Mouse (Mus musculus): Measurements from ENCODE around the gene Abcc4.
"Not testable (repeated sequence)": the region's sequence is repeated elsewhere in the genome, so short reads cannot be mapped to it uniquely, and the experiment has no call there.

The Abcc4 gene

DNA sequence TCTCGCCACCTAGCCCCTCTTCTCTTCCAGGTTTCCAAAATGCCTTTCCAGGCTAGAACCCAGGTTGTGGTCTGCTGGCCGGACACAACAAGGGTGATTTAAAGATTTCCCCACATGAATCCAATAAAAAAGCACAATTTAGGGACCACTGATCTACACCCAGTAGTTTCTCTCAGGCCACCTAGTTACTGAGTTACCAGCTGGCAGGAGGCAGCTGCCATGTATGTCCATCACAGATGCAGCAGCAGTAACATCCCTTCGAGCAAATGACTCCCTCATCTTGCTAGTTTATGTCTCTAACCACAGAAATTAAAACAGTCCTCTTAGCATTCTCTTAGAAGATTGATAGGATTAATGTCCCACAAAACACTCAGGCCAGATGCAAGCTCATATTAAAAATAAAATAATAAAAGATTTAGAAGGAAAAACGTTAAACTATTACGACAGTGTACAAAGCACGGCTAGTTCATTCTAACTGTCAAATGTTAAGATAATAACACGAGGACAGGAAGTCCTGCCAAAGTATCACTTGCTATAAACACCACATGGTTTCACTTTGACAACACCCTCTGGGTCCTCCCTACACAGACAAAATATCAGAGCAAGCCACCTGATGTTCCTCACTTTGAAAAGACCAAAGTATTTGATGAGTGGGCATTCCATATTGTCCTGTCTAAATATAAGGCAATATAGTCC, 56.7 kb downstream of the Abcc4 start:
- DNase-seq (ENCODE audit: extremely low read depth, insufficient read length, low spot score), result no peak

DNA sequence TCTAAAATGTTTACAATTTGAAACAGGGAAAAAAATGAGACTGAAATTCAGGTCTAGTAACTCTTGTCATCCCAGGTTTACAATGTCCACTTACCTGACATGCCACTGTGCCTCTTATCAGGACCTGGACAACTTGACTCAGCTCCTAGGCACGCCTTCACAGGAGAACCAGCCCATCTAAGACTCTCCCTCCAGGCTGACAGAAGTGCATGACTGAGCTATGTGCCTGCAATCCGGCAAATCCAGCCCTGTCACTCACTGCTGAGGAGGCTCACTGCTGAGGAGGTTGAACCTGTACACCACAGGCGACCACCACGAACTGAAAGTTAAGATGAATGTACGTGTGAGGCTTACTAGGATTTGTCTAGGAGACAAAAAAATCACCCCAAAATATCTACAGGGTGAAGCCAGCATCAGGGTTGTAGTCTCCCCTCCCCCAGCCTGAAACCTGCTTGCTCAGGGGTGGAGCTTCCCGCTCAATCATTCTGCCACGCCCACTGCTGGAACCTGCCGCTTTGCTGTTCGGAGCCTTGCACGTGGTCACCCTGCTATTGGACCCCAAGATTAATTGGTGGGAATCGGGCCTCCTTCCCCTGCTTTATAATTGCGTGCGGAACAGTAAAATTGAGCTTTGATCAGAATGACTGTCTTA, 63.0 kb downstream of the Abcc4 start:
- not testable (repeated sequence) for DNase-seq (ENCODE audit: extremely low read depth, insufficient read length, low spot score)

DNA sequence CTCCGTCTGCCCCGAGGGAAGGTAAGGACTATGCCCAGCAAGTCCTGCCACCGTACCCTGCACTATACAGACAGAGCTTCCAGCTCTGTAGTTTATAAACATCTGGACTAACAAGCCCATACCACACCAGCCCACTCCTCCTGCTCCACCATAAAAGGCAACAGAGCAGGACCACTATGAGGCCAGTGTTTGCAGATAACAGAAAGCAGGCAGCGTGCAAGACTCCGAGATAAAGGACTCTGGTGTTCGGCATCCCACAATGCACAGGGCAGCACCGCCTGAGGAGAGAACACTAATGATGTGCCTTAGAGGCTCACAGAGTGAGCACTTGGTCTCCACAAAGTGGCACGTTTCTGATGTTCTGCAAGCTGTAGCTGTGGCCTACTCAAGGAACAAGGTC, 63.9 kb downstream of the Abcc4 start:
- DNase-seq (ENCODE audit: extremely low read depth, insufficient read length, low spot score), result no peak

DNA sequence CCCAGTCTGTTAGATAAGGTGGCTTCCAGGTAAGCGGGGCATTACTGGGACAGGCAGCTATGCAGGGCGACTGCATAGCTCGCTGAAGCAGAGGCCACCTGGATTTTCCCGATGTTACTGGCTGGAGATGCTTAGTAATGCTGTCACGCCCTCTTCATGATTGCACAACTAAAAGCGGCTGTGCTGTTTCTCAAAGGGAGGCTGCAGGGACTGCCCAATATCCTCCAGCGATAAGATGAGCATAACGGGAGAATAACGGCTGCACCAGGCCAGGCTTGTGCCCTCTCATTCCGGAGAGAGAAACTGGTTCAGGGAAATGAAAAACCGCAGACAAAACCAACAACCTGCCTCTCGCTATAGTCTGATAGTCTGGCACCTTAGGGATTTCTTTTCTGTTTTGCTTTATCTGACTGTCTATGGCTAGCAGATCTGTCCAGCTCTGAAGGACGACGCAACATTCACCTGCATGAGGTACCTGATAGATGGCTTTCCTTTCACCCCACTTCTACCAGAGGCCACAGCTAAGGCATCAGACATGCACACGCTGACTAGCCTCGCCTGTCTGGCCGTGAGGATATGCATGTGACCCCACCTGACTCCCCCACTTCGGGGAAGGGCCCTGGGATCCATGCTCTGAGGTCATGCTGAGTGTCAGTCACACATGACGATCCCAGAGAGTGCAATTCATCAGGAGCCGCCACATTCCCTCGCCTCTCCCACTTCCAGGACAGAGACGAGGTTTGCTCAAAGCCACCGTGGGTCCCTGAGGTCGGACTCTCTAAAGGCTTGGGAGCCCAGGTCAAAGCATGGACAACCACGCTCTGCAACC, 67.4 kb downstream of the Abcc4 start:
- DNase-seq (ENCODE audit: extremely low read depth, insufficient read length, low spot score), result no peak

DNA sequence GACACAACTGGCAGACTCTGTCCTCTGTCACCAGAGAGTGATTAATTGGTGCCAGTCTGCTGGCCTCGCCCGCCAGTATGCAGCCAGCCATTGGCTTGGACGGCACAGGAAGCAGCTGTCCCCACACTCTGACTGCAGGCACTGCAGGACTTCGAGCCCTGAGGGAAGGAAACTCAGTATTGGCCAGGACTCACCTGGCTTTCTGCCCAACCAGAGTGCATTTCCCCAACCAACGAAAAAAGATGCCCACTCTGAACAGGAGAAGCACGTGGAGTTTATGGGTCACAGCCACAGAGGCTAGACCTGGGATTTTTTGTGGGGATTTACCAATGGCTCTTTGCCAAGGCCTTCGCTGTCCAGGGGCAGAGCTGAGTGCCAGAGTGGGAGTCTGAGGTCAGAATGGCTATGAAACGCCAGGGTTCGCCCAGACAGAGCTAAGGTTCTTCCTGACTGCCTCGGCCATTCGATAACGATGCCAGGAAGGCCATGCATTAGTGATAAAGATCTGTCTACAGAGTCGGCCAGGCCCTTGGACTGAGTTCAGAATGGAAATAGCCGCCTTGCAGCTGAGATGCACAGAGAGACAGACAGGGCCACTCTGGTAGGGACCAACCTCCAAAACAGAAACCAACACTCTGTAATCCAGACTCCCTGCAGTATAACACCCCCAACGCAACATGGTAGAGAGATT, 70.4 kb downstream of the Abcc4 start:
- DNase-seq (ENCODE audit: extremely low read depth, insufficient read length, low spot score), result peak; percentile 69

DNA sequence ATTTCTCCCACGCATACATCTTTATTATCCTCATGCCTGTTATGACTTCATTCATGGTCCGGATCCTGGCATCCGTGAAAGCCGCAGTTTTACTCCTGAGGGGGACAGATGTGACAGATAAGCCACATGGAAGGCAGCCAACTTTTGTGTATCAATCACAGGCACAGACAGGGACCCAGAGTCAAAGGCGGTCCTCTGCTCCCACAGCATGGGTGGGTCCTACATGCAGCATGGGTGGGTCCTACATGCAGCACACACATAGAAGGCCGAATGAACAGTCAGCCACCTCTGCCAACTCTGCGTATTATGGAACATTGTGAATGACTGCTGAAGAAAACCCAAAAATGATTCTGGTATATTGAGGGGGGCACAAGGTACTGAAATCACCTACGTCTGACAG, 76.4 kb downstream of the Abcc4 start:
- no peak for DNase-seq (ENCODE audit: extremely low read depth, insufficient read length, low spot score)

DNA sequence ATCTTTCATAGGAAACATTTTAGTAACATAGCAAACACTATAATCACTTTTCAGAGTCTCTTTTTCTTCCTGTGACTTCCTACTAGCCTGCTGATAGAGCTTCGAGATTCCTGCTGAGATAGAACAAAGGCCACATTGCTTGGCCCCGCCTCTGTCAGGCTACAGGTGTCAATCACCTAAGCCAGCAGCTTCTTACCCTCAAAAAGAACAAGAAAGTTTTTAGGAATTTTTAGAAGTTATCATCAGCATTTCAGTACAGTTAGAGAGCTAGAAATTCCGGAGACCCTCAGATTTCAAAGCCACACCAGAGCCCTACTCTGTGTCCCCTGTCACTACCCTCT, 84.6 kb downstream of the Abcc4 start:
- DNase-seq (ENCODE audit: extremely low read depth, insufficient read length, low spot score), result no peak

DNA sequence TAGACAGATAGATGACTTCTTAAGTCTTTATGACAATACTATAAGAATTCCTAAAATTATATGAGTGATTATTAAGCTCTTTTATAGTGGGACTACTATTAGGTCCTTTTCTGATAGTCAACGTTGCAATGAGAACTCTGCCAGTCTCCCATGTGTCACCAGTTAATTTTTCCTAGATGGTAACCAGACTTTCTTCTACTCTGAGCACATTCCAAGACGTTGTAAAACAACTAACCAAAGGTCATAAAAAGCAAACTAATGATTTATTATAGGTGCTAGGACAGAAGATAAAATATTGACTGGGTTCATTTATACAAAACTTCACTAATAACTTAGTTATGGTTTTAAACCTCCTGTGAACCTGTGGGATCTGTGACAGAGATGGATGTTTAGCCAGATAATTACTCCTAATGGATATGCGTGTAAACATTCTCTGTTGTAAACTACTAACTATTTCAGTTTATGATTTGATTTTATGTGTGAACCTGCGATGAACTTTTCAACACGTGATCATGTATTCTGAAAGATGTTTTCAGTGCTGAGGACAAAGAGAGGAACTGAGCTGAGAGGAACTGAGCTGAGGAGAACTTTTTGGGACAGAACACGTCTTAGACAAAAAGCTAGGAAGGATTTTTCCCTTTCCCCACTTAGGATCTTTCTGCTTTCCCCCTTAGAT, 85.1 kb downstream of the Abcc4 start:
- no peak for DNase-seq (ENCODE audit: extremely low read depth, insufficient read length, low spot score)

DNA sequence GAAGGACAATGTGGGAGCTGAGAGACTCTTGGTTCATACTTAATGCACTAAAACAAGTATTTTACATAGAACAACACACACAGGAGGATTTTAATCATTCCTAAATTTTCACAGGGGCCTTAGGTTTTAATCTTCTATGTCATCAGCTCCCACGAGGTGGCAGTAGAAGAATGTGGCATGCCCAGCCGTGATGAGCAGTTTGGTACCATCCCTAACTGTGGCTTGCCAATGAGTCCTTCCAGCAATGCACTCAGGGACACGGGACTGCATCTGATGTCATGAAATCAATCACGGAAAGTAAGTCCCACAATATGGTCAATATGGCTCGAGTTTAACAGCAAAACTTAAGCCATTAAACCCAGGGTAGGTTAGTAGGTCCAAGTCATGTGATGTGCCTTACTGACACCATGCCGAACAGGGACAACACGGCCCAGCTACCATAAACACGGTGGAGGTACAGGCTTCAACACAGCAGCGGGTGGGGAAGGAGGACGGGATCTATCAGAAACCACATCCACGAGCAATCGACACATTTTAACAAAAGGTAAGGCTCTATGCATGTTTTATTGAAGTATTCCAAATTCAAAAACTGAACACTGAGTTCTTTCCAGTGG, 89.2 kb downstream of the Abcc4 start:
- no peak for DNase-seq (ENCODE audit: extremely low read depth, insufficient read length, low spot score)

DNA sequence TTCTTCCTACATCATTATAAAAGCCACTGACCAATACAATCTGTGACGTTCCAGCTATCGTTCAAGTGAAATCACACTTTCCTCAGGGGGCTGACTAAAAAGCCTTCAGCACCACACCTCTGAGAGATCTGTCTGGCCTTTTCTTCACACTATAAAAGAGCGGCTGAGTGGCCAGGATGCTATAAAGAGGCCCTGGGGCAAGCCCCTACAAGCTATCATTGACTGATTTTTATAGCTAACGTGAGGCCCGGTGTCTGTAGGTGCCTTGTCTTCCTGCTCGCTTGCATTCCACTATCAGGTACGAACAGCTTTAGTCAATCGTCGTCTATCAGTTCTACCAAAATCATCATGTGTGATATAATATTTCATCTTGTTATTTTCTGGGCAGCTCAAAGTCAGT, 92.3 kb downstream of the Abcc4 start:
- no peak for DNase-seq (ENCODE audit: extremely low read depth, insufficient read length, low spot score)

DNA sequence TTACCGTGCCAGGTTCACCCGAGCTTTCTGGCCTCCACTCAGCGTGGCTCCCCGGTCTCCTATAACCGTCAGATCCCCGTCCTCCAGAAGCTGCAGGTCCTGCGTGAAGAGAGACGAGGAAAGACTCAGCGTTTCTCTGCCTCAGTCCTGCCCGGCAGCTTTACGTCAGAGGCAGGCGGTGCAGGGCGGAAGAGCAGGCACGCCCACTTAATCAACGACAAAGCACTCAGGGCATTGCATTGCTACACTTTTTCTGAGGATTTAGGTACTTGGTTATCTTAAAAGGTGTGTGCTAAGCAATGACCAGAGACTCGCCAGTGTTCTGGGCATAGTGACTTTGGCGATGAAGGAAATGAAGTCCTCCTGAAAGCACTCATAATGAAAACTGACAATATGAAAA, 94.3 kb downstream of the Abcc4 start:
- DNase-seq (ENCODE audit: extremely low read depth, insufficient read length, low spot score), result no peak

DNA sequence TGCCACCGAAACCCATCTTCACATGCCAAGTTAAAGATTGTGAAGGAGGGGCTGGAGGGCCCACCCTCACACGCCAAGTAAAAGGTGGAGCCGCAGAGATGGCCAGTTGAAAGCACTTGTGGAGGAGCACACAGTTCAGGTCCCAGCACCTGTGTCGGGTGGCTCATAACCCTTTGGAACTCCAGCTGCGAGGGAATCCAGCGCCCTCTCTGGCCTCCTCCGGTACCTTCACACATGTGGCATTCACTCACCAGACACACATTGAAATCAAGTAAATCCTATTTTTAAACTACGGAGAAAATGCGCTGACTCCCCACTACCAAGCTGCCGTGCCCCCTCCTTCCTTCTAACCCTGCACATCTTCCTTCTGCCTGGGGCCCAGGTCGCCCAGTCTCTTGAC, 95.2 kb downstream of the Abcc4 start:
- no peak for DNase-seq (ENCODE audit: extremely low read depth, insufficient read length, low spot score)

DNA sequence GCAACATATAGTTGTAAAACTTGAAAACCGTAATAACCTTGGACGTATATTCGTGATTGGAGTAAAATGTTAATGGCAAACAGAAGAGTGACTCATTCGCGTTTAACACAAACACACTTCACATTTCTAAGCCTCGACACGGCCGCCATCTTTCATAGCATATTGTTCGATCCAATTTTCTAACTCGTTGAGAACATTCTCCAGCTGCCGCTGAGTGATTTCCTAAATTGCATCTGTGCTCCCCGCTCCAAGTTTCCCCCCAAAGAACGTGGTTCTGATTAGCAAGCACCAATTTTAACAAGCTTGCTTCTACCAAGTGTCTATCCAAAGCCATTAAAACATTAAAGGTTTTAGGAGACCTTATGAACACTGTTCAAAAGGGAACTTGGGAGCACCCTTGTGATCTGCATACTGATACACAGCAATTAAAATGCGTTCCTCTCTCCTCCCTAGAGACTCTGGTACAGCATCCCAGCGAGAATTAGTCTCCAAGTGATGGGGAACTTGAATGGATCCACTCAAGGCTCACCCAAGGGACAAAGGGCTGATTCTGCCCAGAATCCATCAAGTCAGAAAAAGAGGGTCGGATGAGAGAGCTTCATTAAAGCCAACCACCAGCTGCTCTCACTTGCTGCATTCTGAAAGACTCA, 97.1 kb downstream of the Abcc4 start:
- DNase-seq (ENCODE audit: extremely low read depth, insufficient read length, low spot score), result no peak

DNA sequence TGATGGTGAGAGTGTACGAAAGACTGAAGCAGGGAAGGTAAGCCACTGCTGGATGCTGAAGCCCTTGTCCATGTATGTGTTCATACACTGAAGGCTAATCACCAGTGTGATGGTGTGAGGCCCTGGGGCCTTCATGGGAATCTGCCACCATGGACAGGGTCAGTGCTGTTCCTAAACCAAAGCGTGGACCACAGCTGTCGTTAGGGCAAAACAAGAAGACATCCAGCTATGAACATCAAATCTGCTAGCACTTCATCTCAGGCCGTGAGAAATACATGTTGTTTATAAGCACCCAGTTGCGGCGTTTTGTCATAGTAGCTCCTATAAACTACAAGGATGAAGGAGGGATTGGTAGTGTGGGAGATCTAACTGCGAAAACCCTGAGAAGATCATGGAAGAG, 97.7 kb downstream of the Abcc4 start:
- no peak for DNase-seq (ENCODE audit: extremely low read depth, insufficient read length, low spot score)

DNA sequence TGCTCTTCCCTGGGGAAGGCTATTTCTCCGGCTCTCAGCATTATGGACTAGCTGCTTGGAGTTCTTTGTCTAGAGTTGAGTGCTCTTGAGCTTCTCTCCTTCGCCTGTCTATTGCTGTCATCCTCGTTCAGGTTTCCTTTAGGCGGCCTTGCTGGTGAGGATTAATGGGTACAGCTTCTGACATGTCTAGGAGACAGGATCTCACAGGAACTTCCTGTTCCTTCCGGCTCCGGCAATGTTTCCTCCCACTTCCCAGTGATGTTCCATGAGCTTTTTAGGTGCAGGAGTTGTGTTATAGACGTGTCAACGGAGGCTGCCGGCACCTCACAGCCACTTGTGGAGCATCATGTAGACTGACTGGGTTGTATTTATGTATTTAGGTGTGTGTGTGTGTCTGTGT, 99.5 kb downstream of the Abcc4 start:
- no peak for DNase-seq (ENCODE audit: extremely low read depth, insufficient read length, low spot score)

DNA sequence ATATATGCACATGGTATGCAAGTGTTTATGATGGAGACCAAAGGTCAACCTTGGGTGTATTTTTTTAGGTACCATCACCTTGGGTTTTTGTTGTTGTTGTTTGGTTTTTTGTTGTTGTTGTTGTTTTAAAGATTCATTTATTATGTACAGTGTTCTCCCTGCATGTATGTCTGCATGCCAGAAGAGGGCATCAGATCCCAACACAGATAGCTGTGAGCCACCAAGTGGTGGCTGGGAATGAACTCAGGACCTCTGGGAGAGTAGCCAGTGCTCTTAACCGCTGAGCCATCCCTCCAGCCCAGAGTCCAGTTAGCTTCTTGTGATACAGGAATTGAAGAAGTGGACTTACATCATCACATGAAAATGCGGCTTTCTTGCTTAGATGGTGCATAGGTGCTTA, 101.1 kb downstream of the Abcc4 start:
- DNase-seq (ENCODE audit: extremely low read depth, insufficient read length, low spot score), result no peak

DNA sequence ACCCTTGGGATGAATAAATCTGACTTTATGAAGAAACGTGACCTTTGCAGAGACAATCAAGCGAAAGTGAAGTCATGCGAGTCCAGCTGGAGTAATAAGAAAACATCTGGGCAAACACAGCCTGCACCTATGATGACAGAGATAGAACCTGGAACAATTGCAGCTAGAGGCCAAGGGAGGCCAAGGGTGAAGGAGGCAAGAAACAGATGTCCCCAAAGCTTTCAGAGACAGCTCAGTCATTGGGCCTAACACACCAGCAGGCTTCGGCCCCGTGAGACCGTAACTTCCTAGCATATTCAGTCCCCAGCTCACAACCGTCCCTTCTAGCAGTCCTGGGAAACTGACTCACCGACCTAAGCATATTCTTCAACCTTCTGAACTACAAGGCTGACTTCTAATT, 104.0 kb downstream of the Abcc4 start:
- DNase-seq (ENCODE audit: extremely low read depth, insufficient read length, low spot score), result no peak

DNA sequence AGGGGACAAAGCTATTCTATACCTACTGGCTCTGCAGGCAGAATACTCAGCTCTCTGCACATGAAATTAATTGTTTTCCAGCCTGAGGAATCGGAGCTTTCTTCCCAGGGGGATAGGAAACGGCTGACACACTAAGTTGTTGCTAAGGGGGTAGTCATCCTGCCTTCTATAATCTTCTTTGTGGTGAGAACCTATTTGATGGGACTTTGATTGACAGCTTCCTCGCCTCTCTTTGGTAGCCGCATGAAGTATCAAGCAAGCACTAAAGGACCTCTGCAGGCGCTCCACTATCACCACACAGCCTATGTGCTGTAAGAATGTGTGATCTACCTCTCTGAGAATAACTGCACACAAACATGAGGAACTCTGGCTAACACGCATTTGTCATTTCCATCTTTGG, 105.3 kb downstream of the Abcc4 start:
- DNase-seq (ENCODE audit: extremely low read depth, insufficient read length, low spot score), result no peak

DNA sequence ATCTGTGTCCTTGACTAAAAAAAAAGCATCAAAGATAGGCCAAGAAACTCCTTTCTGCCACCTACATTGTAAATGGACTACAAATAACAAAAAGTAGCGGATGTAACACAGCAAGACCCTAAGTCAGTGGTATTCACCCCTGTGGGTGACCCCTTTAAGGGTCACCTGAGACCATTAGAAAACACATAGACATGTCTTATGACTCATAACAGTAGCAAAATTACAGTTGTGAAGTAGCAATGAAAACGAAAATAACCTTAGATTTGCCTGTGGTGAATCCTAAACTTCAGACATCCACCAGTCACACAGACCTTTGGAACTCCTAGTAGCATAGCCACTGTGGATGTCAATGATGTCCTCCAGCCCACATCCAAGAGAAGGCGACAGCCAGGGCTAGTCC, 107.3 kb downstream of the Abcc4 start:
- no peak for DNase-seq (ENCODE audit: extremely low read depth, insufficient read length, low spot score)

DNA sequence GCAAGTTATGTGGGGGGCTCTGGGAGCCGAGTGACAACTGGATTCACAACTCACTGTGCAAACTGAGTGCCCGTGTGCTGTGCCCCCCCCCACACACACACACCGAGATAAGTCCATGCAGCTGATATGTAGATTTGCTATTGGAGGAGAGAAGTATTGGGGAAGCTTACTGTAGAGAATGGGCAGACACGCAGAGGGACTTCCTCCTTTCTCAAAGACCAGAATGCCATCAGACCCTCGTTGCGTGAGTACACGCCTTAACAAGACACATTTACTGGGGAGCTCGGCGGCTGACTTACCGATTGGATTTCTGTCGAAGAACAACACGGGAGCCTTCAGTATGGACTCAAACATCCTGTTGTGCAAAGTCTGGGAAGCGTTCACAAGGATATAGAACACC, 111.6 kb downstream of the Abcc4 start:
- no peak for DNase-seq (ENCODE audit: extremely low read depth, insufficient read length, low spot score)

Measured in 3134 (cell line).